8 mouse cellular contexts compared by ENCODE assay signal in genomic region chr11:69921114-69922011, GRCm38 (mm10). TPM values are rescaled to one million over a fixed set of nuclear protein-coding genes. Genes with fewer than 3 reads are reported as not detected.
DNase-seq lines count a peak whose midpoint lies in the region; ATAC-seq lines count a peak whose summit lies in the region.

Gene Eif5a (minus strand): TSS chr11:69921958.

- H3K4me3 ChIP-seq in hindbrain, embryonic 11.5 days (ENCODE audit: low read depth, low read length): peak within 1 kb of the TSS; percentile 98

- H3K9ac ChIP-seq in hindbrain, embryonic 11.5 days (ENCODE audit: low read depth, low read length): peak within 1 kb of the TSS; percentile 91

- peak within 1 kb of the TSS; percentile 93 for H3K27ac ChIP-seq in hindbrain, embryonic 11.5 days (ENCODE audit: low read depth, low read length)

- no peaks in the 10 kb centered on the region for H3K9me3 ChIP-seq in hindbrain, embryonic 11.5 days (ENCODE audit: control insufficient read depth, low read length)

- WGBS in hindbrain, embryonic 11.5 days: under 1% methylated on average over 77 of the region's 78 CpGs

- H3K36me3 ChIP-seq in hindbrain, embryonic 11.5 days (ENCODE audit: control insufficient read depth, insufficient read depth, low read length): peaks cover 12% of the 10 kb centered on the region

- H3K4me2 ChIP-seq in hindbrain, embryonic 11.5 days (replicated peaks; ENCODE audit: low read depth, low read length): peak within 1 kb of the TSS; percentile 94

- DNase-seq in Muller cell, postnatal 12 days (ENCODE audit: inconsistent ontology term): peak; percentile 100
- peak; percentile 100 for DNase-seq in cerebellum, adult 9-11 months
- DNase-seq in frontal cortex, adult 2 months (ENCODE audit: extremely low spot score in 1 of 2, low spot score in 1 of 2): peak; percentile 100
- peak; percentile 100 for DNase-seq in hindbrain, embryonic 11.5 days (ENCODE audit: low spot score)
- peak; percentile 100 for DNase-seq in layer of hippocampus, postnatal 10 days (ENCODE audit: low spot score in 2 of 2)
- DNase-seq in lung, postnatal 10 days: peak; percentile 100
- DNase-seq in ovary, postnatal 36 days (ENCODE audit: low spot score): peak; percentile 100
- DNase-seq in thymus, postnatal 25 days: peak; percentile 100

- no peaks in the 10 kb centered on the region for H3K27me3 ChIP-seq in hindbrain, embryonic 11.5 days (ENCODE audit: control insufficient read depth, insufficient read depth, low read length)

- peak; percentile 96 for ATAC-seq in hindbrain, embryonic 11.5 days (ENCODE audit: low FRiP score)

- H3K4me1 ChIP-seq in hindbrain, embryonic 11.5 days (replicated peaks; ENCODE audit: control insufficient read depth, insufficient read depth, low read length): peaks cover 4% of the 10 kb centered on the region; the same call in 1 of the 2 replicates

RNA-seq across cellular contexts. Expression of gene Eif5a, which starts in this region (rescaled TPM):
- 630 and 714 TPM in 2 replicates for polyA plus RNA-seq in frontal cortex, adult 2 months (2012; rRNA removed)
- 1,842 and 1,860 TPM in 2 replicates for polyA plus RNA-seq in hindbrain, embryonic 11.5 days (2014; fragmentation: Nextera tagmentation; extraction: Ambion mirVana)
- total RNA-seq in layer of hippocampus, postnatal 10 days (2021): 100 to 1,000 TPM; 479 to 501 TPM

Comparison
In these comparisons a context has a peak if more than half of its experiments do, and no peak if none do; other contexts are left out.
1. Peak in every context shown above with its lines: DNase-seq, ATAC-seq, H3K4me3 ChIP-seq and H3K27ac ChIP-seq.